Mouse (Mus musculus) limb, embryonic 15.5 days (tissue): ENCODE results near the gene Faim. TPM values are rescaled to one million over a fixed set of nuclear protein-coding genes. Genes with fewer than 3 reads are reported as not detected.

Experiments
- ATAC-seq: fragments of 200-750 bp; cut with Nextera tagmentation; 2 replicates; pipeline ENCODE4 v1.8.0; 2017; ENCODE audit warnings: low read depth, moderate TSS enrichment; ENCODE audit not compliant: insufficient number of reproducible peaks, low FRiP score, low TSS enrichment
- H3K27ac ChIP-seq: fragments of 300-500 bp; sonication (generic); 2 replicates; pipeline ENCODE4 v1.5.1; 2015; ENCODE audit warnings: moderate library complexity, mild to moderate bottlenecking, inconsistent platforms
- H3K27me3 ChIP-seq: fragments of 300-500 bp; sonication (generic); 2 replicates; pipeline ENCODE4 v1.6.1; 2015; ENCODE audit warnings: inconsistent platforms
- H3K36me3 ChIP-seq: fragments of 300-500 bp; sonication (generic); 2 replicates; pipeline ENCODE4 v1.6.1; 2015; ENCODE audit warnings: inconsistent platforms
- H3K4me1 ChIP-seq: fragments of 300-500 bp; sonication (generic); 2 replicates; pipeline ENCODE4 v1.6.1; 2015; ENCODE audit warnings: inconsistent platforms
- H3K4me2 ChIP-seq: fragments of 300-500 bp; sonication (generic); 2 replicates; pipeline ENCODE4 v1.6.1; 2015; ENCODE audit warnings: mild to moderate bottlenecking, inconsistent platforms
- H3K4me3 ChIP-seq: fragments of 300-500 bp; sonication (generic); 2 replicates; pipeline ENCODE4 v1.5.1; 2015; ENCODE audit warnings: mild to moderate bottlenecking, inconsistent platforms
- H3K9ac ChIP-seq: fragments of 300-500 bp; sonication (generic); 2 replicates; pipeline ENCODE4 v1.6.1; 2015; ENCODE audit warnings: inconsistent platforms
- H3K9me3 ChIP-seq: fragments of 300-500 bp; sonication (generic); 2 replicates; pipeline ENCODE4 v1.6.1; 2016; ENCODE audit warnings: inconsistent platforms
- whole genome bisulfite sequencing: fragments of 180-500 bp; shearing (Covaris S2); methylation state at CpG from one replicate; pipeline ENCODE4 v1.1.7; 2015; 5-methylcytosine and 5-hydroxymethylcytosine counted together
- polyA plus RNA-seq: library from polyadenylated mRNA; unstranded; fragments of >200 nt; fragmentation: Nextera tagmentation; extraction: Ambion mirVana; gene quantifications from 2 replicates; pipeline ENCODE4 v1.2.1, GENCODE M21; 2015

The Faim gene
- polyA plus RNA-seq, 1 experiment from 2014 or later = 34.0 TPM

- Histone ChIP-seq H3K4me2 (no peak overlapping the region), H3K4me3 (no peak overlapping the region), H3K9ac (no peak overlapping the region), H3K27me3 (no peaks in the 10 kb centered on the region), H3K9me3 (no peaks in the 10 kb centered on the region), H3K36me3 (no peaks in the 10 kb centered on the region), H3K4me1 (no peaks in the 10 kb centered on the region), H3K27ac (no peak overlapping the region)
- WGBS = 55% methylated on average over 5 of the region's 5 CpGs
- no peak for ATAC-seq
Measured at GRCm38 (mm10) chr9:99021166-99021565, 35.0 kb downstream of the Faim start.

- H3K4me2 ChIP-seq = no peak overlapping the region
- no peaks in the 10 kb centered on the region for H3K9me3 ChIP-seq
- H3K36me3 ChIP-seq = no peaks in the 10 kb centered on the region
- no peak for ATAC-seq
- H3K27me3 ChIP-seq = no peaks in the 10 kb centered on the region
- no peak overlapping the region for H3K9ac ChIP-seq
- no peak overlapping the region for H3K4me3 ChIP-seq
- H3K4me1 ChIP-seq = no peaks in the 10 kb centered on the region
- no peak overlapping the region for H3K27ac ChIP-seq
- WGBS = 82% methylated on average over 4 of the region's 4 CpGs
Measured at GRCm38 (mm10) chr9:99021751-99022150, 35.6 kb downstream of the Faim start.

- WGBS = 88% methylated on average over 8 of the region's 8 CpGs
- no peaks in the 10 kb centered on the region for H3K27me3 ChIP-seq
- H3K9me3 ChIP-seq = no peaks in the 10 kb centered on the region
- H3K27ac ChIP-seq = no peak overlapping the region
- H3K4me1 ChIP-seq = no peaks in the 10 kb centered on the region
- H3K4me3 ChIP-seq = no peak overlapping the region
- H3K4me2 ChIP-seq = no peak overlapping the region
- H3K36me3 ChIP-seq = no peaks in the 10 kb centered on the region
- no peak for ATAC-seq
- no peak overlapping the region for H3K9ac ChIP-seq
Measured at GRCm38 (mm10) chr9:99032031-99032430, 45.9 kb downstream of the Faim start.

- Histone ChIP-seq H3K4me1 (no peaks in the 10 kb centered on the region), H3K9me3 (no peaks in the 10 kb centered on the region), H3K27me3 (no peaks in the 10 kb centered on the region), H3K27ac (no peak overlapping the region), H3K9ac (no peak overlapping the region), H3K36me3 (no peaks in the 10 kb centered on the region), H3K4me2 (no peak overlapping the region), H3K4me3 (no peak overlapping the region)
- ATAC-seq = no peak
- WGBS = 87% methylated on average over 8 of the region's 8 CpGs
Measured at GRCm38 (mm10) chr9:99034111-99034510, 47.9 kb downstream of the Faim start.

- Histone ChIP-seq H3K9ac (no peak within 1 kb of the TSS), H3K27ac (no peak within 1 kb of the TSS), H3K4me2 (no peak within 1 kb of the TSS), H3K27me3 (no peaks in the 10 kb centered on the region), H3K36me3 (0 out of 2 replicates have a peak, but pooled peaks cover under 1% of the 10 kb centered on the region), H3K4me1 (no peaks in the 10 kb centered on the region), H3K9me3 (no peaks in the 10 kb centered on the region), H3K4me3 (no peak within 1 kb of the TSS)
- ATAC-seq = no peak
- 84% methylated on average over 12 of the region's 12 CpGs for WGBS
Measured at GRCm38 (mm10) chr9:99035575-99035974, 49.4 kb downstream of the Faim start, which contains the start of gene Gm1123. Gene Gm1123 (minus strand): TSS chr9:99035715.

- no peaks in the 10 kb centered on the region for H3K9me3 ChIP-seq
- H3K9ac ChIP-seq = no peak overlapping the region
- H3K27ac ChIP-seq = no peak overlapping the region
- H3K4me2 ChIP-seq = no peak overlapping the region
- ATAC-seq = no peak
- H3K27me3 ChIP-seq = no peaks in the 10 kb centered on the region
- no peak overlapping the region for H3K4me3 ChIP-seq
- H3K36me3 ChIP-seq = peaks cover 11% of the 10 kb centered on the region; the same call in 1 of the 2 replicates
- WGBS = 74% methylated on average over 9 of the region's 9 CpGs
- H3K4me1 ChIP-seq = no peaks in the 10 kb centered on the region
Measured at GRCm38 (mm10) chr9:99041994-99042393, 55.8 kb downstream of the Faim start.

GRCm38 (mm10) chr9:99042641-99043040, 56.5 kb downstream of the Faim start:
- H3K27ac ChIP-seq = no peak overlapping the region
- peaks cover 11% of the 10 kb centered on the region; the same call in 1 of the 2 replicates for H3K36me3 ChIP-seq
- no peak overlapping the region for H3K4me3 ChIP-seq
- H3K27me3 ChIP-seq = no peaks in the 10 kb centered on the region
- ATAC-seq = no peak
- H3K9ac ChIP-seq = no peak overlapping the region
- WGBS = 76% methylated on average over 4 of the region's 4 CpGs
- H3K9me3 ChIP-seq = no peaks in the 10 kb centered on the region
- H3K4me1 ChIP-seq = no peaks in the 10 kb centered on the region
- no peak overlapping the region for H3K4me2 ChIP-seq

GRCm38 (mm10) chr9:99044761-99045160, 58.6 kb downstream of the Faim start:
- Histone ChIP-seq H3K9ac (no peak overlapping the region), H3K4me3 (no peak overlapping the region), H3K9me3 (no peaks in the 10 kb centered on the region), H3K27ac (no peak overlapping the region), H3K27me3 (no peaks in the 10 kb centered on the region), H3K36me3 (peaks cover 11% of the 10 kb centered on the region; the same call in 1 of the 2 replicates), H3K4me1 (no peaks in the 10 kb centered on the region), H3K4me2 (no peak overlapping the region)
- WGBS = 86% methylated on average over 8 of the region's 8 CpGs
- no peak for ATAC-seq

GRCm38 (mm10) chr9:99048724-99049250, 62.6 kb downstream of the Faim start:
- ATAC-seq = no peak
- 80% methylated on average over 1 of the region's 1 CpGs for WGBS

GRCm38 (mm10) chr9:99049760-99050159, 63.6 kb downstream of the Faim start:
- Histone ChIP-seq H3K4me1 (no peaks in the 10 kb centered on the region), H3K27ac (no peak overlapping the region), H3K9me3 (no peaks in the 10 kb centered on the region), H3K27me3 (no peaks in the 10 kb centered on the region), H3K4me3 (no peak overlapping the region), H3K36me3 (0 out of 2 replicates have a peak, but pooled peaks cover 9% of the 10 kb centered on the region), H3K9ac (no peak overlapping the region), H3K4me2 (no peak overlapping the region)
- no peak for ATAC-seq
- 72% methylated on average over 6 of the region's 6 CpGs for WGBS

More at GRCm38 (mm10) chr9:99048724-99049250, 62.6 kb downstream of the Faim start:
- no peaks in the 10 kb centered on the region for H3K27me3 ChIP-seq
- no peaks in the 10 kb centered on the region for H3K9me3 ChIP-seq
- H3K4me3 ChIP-seq = no peak overlapping the region
- no peak overlapping the region for H3K27ac ChIP-seq
- H3K36me3 ChIP-seq = 0 out of 2 replicates have a peak, but pooled peaks cover 9% of the 10 kb centered on the region
- H3K9ac ChIP-seq = no peak overlapping the region
- H3K4me2 ChIP-seq = no peak overlapping the region
- no peaks in the 10 kb centered on the region for H3K4me1 ChIP-seq

Other genes with a start within 250 kb of the Faim start
- not detected in 2 replicates for gene Prr23a1, start 143.9 kb upstream of the Faim start, polyA plus RNA-seq
- not detected in 2 replicates for gene Prr23a2, start 129.9 kb upstream of the Faim start, polyA plus RNA-seq
- gene Prr23a3, start 121.6 kb upstream of the Faim start, polyA plus RNA-seq = not detected in 2 replicates
- gene 7420426K07Rik, start 83.3 kb upstream of the Faim start, polyA plus RNA-seq = not detected in 2 replicates
- gene Foxl2, start 31.1 kb upstream of the Faim start, polyA plus RNA-seq = 0.05 and 0.12 TPM in 2 replicates
- gene Gm1123, start 49.3 kb downstream of the Faim start, polyA plus RNA-seq = not detected in 2 replicates
- 1.8 and 2.1 TPM in 2 replicates for gene Pik3cb, start 154.2 kb downstream of the Faim start, polyA plus RNA-seq